Mouse (Mus musculus): ENCODE measurements around the gene Bicc1.
"Not testable (repeated sequence)": the region's sequence is repeated elsewhere in the genome, so short reads cannot be mapped to it uniquely, and the experiment has no call there.

Gene Bicc1

GRCm38 (mm10) chr10:70998136-70998535 is 161.4 kb downstream of the Bicc1 start:
- DNase-seq (ENCODE audit: low read depth, low spot score): no peak

GRCm38 (mm10) chr10:70996051-70996450 is 163.4 kb downstream of the Bicc1 start:
- no peak for DNase-seq (ENCODE audit: low read depth, low spot score)

GRCm38 (mm10) chr10:70994135-70994497 is 165.4 kb downstream of the Bicc1 start:
- DNase-seq (ENCODE audit: low read depth, low spot score): no peak

GRCm38 (mm10) chr10:70993497-70994134 is 165.9 kb downstream of the Bicc1 start:
- no peak for DNase-seq (ENCODE audit: low read depth, low spot score)

GRCm38 (mm10) chr10:70987396-70987795 is 172.1 kb downstream of the Bicc1 start:
- no peak for DNase-seq (ENCODE audit: low read depth, low spot score)

- no peak for DNase-seq (ENCODE audit: low read depth, low spot score)
Observed at GRCm38 (mm10) chr10:70983036-70983670, 176.3 kb downstream of the Bicc1 start.

- no peak for DNase-seq (ENCODE audit: low read depth, low spot score)
Observed at GRCm38 (mm10) chr10:70982156-70982555, 177.3 kb downstream of the Bicc1 start.

GRCm38 (mm10) chr10:70979657-70980056 is 179.8 kb downstream of the Bicc1 start:
- DNase-seq (ENCODE audit: low read depth, low spot score): no peak

- DNase-seq (ENCODE audit: low read depth, low spot score): no peak
Observed at GRCm38 (mm10) chr10:70977141-70977540, 182.4 kb downstream of the Bicc1 start.

GRCm38 (mm10) chr10:70976633-70977032 is 182.9 kb downstream of the Bicc1 start:
- DNase-seq (ENCODE audit: low read depth, low spot score): no peak

GRCm38 (mm10) chr10:70971156-70971555 is 188.3 kb downstream of the Bicc1 start:
- no peak for DNase-seq (ENCODE audit: low read depth, low spot score)

- DNase-seq (ENCODE audit: low read depth, low spot score): no peak
Observed at GRCm38 (mm10) chr10:70968848-70969683, 190.4 kb downstream of the Bicc1 start.

GRCm38 (mm10) chr10:70966642-70967345 is 192.7 kb downstream of the Bicc1 start:
- no peak for DNase-seq (ENCODE audit: low read depth, low spot score)

- DNase-seq (ENCODE audit: low read depth, low spot score): no peak
Observed at GRCm38 (mm10) chr10:70964706-70965105, 194.8 kb downstream of the Bicc1 start.

GRCm38 (mm10) chr10:70963599-70964193 is 195.8 kb downstream of the Bicc1 start:
- peak; percentile 77 for DNase-seq (ENCODE audit: low read depth, low spot score)

GRCm38 (mm10) chr10:70961641-70962040 is 197.9 kb downstream of the Bicc1 start:
- no peak for DNase-seq (ENCODE audit: low read depth, low spot score)

GRCm38 (mm10) chr10:70960396-70960795 is 199.1 kb downstream of the Bicc1 start:
- DNase-seq (ENCODE audit: low read depth, low spot score): not testable (repeated sequence)

GRCm38 (mm10) chr10:70952770-70953147 is 206.7 kb downstream of the Bicc1 start:
- DNase-seq (ENCODE audit: low read depth, low spot score): no peak

- no peak for DNase-seq (ENCODE audit: low read depth, low spot score)
Observed at GRCm38 (mm10) chr10:70952056-70952769, 207.3 kb downstream of the Bicc1 start.

GRCm38 (mm10) chr10:70950105-70950424 is 209.4 kb downstream of the Bicc1 start:
- no peak for DNase-seq (ENCODE audit: low read depth, low spot score)

All from mesoderm, embryonic 11.5 days (tissue).